Mouse (Mus musculus) cerebellum, postnatal 25 days (tissue): ENCODE measurements around the gene Mfsd13b.
A peak's percentile ranks its signal among the peaks of the same experiment; 100 is the strongest.
"Not testable (repeated sequence)": the region's sequence is repeated elsewhere in the genome, so short reads cannot be mapped to it uniquely, and the experiment has no call there.

Experiments
- DNase-seq, 2 experiments: peaks; one replicate each; pipeline ENCODE4 v3.0.0; 2021; ENCODE audit warnings: mixed read lengths in 2 of 2

Mfsd13b gene

DNA sequence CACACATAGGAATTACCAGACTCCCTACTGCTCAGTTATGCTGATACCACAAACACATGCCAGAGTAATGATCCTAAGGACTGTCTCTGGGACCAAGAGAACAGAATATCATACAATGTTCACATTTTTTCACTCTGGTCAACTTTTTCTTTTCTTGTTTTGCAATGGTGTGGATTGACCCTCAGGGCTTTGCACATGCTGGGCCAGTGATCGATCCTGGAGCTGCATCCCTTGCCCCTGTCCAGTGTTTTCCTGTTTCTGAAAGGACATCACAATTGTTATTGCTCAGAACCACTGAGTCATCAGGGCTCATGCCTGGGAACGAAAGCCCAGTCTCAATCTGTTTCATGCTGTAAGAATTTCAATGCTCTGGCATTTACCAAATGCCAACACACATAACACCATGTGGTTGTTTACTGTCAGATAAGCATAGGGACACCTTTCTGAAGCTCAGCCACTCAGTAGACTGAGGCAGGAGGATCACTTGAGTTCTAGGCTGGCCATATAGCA is 16.8 kb downstream of the Mfsd13b start:
- DNase-seq, result no peak

GRCm38 (mm10) chr7:121000065-121000822 is 17.9 kb downstream of the Mfsd13b start:
- DNase-seq, result no peak

DNA sequence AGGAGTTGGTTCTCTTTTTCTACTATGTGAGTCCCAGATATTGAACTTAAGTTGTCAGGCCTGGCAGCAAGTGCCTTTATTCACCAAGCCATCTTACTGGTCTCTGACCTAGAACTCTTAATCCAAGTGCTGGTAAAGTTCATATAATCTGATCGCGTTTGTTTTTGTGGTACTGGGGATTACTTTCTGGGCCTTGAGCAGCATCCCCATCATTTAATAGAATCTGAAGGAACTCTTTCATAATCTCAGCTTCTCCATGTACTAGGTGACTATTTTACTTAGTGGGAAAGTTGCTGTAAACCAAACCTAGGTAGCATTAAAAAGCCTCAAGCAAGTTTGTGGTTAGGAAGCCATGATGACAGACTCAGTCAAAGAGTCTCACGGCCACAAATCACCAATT is 19.6 kb downstream of the Mfsd13b start:
- DNase-seq, result no peak

GRCm38 (mm10) chr7:121002407-121002928 is 20.2 kb downstream of the Mfsd13b start:
- no peak for DNase-seq

GRCm38 (mm10) chr7:121003793-121004418 is 21.6 kb downstream of the Mfsd13b start:
- DNase-seq, result no peak

- no peak for DNase-seq
Observed at GRCm38 (mm10) chr7:121011794-121012689, 29.7 kb downstream of the Mfsd13b start.

GRCm38 (mm10) chr7:121014486-121014885 is 32.2 kb downstream of the Mfsd13b start:
- no peak for DNase-seq

- DNase-seq, result no peak
Observed at GRCm38 (mm10) chr7:121018778-121019177, 36.5 kb downstream of the Mfsd13b start.

GRCm38 (mm10) chr7:121020277-121020676 is 38.0 kb downstream of the Mfsd13b start:
- no peak for DNase-seq

- DNase-seq, result no peak
Observed at GRCm38 (mm10) chr7:121025221-121026008, 43.1 kb downstream of the Mfsd13b start.

GRCm38 (mm10) chr7:121026300-121026699 is 44.0 kb downstream of the Mfsd13b start:
- no peak for DNase-seq

GRCm38 (mm10) chr7:121029947-121030346 is 47.6 kb downstream of the Mfsd13b start:
- DNase-seq, result not testable (repeated sequence)

DNA sequence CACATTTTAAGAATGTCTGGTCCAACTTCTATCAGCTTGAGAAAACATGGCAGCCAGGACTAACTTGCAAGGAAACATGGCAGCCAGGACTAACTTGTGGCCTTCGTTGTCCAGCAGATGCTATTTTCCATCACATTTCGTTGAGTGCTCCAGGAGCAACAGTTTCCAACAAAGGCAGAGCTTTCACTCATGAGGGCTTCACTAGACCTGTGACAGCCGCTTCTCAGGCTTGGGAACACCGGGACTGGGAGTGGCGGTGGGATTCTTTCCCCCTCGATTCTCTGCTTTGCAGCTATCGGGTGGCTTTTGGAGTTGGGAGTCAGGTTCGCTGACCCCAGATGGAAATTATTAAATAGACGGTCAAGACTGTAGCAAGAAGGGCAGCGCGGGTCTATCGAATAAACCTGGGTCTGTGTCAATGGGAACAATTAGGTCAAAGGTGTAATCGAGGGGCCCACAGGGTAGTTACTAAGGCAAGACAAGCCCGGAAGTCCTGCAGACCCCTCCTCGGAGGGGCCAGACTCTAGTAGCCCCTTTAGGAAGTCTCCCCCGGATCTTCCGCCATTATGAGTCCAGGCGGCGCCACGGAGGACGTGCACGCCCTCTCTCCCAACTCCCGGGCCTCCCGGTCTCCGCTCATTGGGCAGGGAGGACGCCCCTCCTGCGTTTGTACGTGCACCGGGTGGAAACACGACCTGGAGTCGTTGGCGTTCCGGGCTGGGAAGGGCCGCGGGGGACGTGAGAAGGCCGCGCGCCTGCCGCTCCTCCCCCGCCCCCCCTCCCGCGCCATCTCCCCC is 51.7 kb downstream of the Mfsd13b start, which contains the start of gene Mettl9:
Gene Mettl9 (plus strand): TSS at position 590 of the 797 bp plus-strand sequence.
- DNase-seq, result peak; percentile 96 to 97

DNA sequence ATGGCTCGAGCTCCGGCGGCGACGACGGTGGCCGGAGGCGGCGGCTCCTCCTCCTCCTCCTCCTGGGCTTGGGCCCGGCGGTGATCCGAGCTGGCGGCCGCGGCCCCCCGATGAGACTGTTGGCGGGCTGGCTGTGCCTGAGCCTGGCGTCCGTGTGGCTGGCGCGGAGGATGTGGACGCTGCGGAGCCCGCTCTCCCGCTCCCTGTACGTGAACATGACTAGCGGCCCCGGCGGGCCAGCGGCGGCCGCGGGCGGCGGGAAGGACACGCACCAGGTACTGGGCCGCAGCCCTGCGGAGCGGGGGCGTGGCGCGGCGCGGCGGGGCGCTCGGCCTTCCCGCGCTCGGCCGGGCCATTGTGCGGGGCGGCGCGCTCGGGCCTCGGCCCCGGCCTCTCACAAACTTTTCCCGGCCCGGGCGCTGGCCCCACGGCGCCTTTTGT is 52.4 kb downstream of the Mfsd13b start:
- DNase-seq, result peak in 1 of 2 experiments; percentile 85

DNA sequence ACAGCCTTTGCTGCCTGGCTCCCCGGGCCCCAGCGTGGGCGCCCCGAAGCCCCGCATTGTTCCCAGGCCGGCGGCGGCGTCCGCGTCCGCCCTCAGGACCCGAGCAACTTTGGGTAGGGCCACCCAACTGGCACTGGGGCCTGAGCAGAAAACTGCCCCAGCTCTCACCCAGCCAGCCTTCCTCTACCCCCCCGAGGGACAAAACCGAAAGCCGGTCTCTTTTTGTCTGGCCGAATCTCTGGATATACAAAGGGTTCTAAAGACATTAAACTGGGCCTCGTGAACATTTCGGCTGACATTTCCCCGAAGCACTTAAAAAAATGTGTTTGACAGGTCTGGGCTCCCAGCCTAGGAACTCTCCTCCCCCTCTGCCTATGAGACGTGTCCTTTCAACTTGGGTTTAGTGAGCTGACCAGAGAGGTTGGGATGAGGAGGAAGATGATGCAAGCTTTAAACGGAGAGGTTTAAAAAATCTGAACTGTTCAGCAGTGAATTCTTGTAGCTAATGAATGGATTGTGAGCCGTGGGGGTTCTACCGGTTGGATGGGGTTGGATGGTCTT is 52.9 kb downstream of the Mfsd13b start:
- no peak for DNase-seq

GRCm38 (mm10) chr7:121040595-121040994 is 58.3 kb downstream of the Mfsd13b start:
- no peak for DNase-seq

DNA sequence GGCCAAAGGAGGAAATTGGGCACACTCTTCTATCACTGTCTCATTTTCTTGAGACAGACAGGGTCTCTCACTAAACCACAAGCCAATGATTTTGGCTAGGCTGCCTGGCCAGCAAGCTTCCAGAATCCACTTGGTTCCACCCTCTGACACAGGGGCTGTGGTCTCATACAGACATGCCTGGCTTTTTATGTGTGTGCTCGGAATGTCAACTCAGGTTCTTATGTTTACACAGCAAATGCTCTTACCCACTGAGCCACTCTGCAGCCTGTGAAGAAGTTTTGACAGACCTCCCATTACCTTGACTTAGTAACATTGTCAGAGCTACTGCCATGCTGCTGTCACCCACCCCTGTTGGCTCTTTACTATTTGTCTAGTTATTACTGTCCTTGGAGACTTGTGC is 59.7 kb downstream of the Mfsd13b start:
- no peak for DNase-seq

DNA sequence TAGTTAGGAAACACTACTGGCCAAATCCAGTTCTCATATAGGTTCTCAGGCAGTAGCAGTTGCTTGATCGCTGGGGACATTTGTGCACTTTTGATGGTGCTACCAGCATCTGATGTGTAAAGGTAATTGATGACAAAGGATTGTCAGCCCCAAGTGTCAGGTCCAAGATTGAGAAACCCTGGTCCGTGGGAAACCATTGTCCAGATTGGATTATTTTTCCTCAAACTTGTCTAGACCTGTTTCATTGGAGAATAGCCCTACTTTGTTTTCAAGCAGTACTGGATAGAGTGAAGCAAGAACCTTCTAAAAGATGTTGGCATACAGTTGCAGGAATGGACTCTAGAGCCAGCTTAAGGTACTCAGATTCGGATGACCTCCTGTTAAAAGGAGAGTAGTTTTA is 60.7 kb downstream of the Mfsd13b start:
- DNase-seq, result no peak

- DNase-seq, result no peak
Observed at GRCm38 (mm10) chr7:121043510-121043909, 61.2 kb downstream of the Mfsd13b start.

GRCm38 (mm10) chr7:121044251-121044650 is 61.9 kb downstream of the Mfsd13b start:
- DNase-seq, result no peak
